Mouse (Mus musculus): Measurements from ENCODE around the gene Gpr68.

DNA sequence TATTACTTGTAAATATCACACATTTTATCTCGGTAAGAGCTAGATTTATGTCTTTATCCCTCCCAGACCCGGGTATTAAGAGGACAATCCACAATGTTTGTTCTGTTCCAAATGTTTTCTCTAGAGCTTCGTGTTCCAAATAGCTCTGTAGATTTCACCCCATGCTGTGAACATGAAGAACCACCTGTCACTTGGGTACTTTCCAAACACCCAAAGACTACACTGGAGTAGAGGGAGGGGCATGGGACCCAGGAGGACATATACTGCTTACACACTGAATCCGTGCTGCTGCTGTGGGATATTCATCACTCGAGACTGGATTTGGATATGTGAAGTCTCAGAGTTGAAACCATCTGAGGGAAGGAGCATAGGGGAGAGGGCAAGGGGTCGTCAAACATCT, 1.8 kb upstream of the Gpr68 start:
- no peak for TF ChIP-seq POLR2A (IDR thresholded peaks at IDR 0.05; ENCODE audit: low read depth, low read length)
- no peak for TF ChIP-seq CTCF (IDR thresholded peaks at IDR 0.05; ENCODE audit: extremely low read depth, insufficient read length, insufficient replicate concordance, low read depth, low read length)
